Mouse (Mus musculus) ovary, postnatal 36 days (tissue): ENCODE measurements around the gene Mrs2.
"Not testable (repeated sequence)": the region's sequence is repeated elsewhere in the genome, so short reads cannot be mapped to it uniquely, and the experiment has no call there.

ENCODE experiments used
- DNase-seq: peaks from one replicate; pipeline ENCODE4 v3.0.0; 2022; ENCODE audit warnings: low spot score, mixed read lengths

Mrs2 gene

DNA sequence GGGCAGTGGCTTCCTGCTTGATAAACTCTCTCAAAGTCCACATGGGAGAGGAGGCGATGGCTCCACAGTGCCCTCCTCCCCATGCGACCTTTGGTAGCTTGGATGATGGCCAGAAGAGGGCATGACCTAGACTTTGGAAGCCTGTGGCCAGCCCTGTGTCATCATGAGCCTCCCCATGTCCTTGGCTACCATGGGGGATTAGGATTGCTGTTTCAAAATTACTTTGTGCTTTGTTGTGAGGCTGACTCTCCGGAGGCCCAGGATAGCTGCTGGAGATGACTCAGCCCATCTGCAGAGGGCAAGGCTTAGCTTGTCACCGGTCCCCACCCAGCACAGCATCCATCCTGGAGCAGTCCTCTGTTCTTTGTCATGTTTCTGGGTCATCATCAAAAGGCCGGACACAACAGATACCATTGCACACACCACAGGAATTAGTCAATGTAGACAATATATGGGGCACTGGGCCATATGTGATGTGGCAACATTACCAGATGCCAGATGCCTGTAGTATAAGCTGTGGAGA is 42.3 kb downstream of the Mrs2 start:
- no peak for DNase-seq

DNA sequence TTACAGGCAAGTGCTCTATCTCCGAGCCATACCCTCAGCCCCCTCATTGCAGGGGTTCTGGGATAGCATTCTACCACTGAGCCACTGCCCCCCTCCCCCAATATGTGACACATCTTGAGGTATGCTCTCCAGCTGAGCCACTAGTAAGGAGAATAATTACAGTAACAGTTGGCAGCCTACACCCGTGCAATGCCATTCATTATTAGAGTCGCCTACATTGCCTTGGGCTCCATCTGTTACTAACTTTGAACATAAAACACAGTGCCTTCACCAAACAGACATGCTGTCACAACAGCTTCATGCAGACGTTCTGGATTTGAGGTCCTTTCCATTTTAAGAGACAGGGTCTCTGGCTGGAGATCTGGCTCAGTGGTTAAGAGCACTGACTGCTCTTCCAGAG is 43.8 kb downstream of the Mrs2 start:
- no peak for DNase-seq

DNA sequence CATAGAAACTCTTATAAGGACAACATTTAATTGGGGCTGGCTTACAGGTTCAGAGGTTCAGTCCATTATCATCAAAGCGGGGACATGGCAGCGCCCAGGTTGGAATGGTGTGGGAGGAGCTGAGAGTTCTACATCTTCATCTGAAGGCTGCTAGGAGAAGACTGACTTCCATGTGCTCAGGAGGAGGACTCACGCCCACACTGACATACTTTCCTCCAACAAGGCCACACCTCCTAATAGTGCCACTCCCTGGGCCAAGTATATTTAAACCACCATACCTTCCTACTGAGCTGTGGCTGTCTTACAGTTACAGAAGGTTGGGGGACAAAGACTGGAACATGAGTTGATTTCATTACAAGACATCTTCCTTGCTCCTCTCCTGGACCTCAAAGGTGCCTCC is 48.4 kb downstream of the Mrs2 start:
- DNase-seq = not testable (repeated sequence)

DNA sequence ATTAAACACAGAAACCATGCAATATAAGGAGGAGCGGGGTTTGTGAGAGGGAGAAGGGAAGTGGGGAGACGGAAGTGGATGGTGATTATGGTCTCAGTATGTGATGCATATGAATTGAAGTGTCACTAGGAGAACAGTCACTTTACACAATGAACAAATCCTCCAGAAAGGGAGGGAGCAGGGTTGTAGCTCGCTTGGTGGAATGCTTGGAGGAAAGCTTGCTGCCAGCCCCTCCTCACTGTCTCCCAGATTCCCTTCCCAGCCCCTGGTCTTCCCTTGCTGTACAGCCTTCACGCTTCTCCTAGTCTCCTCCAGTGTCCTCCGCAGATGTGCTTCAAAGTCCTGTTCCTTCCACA is 54.4 kb downstream of the Mrs2 start:
- DNase-seq = no peak

DNA sequence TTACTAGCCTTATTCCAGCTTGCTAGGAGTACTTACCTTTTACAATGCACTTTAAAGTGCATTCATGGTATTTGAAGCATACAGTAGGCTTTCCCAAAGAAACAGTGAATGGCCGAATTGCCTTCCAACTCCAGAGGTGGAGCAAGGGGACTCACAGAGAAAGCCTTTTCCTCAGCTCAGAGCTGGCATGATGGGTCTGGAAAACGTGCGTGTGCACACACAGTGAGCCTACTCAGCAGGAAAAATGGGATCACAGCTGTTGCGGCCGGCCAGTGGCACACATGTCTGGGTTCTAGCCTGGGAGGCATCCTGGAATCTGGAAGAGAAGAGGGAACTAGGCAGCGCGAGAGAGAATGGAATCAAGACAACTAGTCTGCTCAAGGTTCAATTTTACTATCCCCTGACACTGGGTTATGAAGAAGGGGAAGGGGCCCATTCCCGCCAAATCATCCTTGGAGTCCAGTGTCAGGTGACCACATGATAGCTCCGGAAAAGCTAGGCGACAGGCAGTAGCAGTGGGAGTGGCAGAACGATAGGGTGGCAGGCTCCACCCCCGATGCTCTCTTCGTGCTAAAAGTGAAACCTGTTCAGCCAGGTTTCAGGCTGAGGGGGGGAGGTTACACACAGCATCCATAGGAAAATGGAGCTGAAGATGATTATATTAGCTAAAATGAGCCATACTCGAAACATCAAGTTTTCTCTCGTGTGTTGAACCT is 54.9 kb downstream of the Mrs2 start:
- no peak for DNase-seq

DNA sequence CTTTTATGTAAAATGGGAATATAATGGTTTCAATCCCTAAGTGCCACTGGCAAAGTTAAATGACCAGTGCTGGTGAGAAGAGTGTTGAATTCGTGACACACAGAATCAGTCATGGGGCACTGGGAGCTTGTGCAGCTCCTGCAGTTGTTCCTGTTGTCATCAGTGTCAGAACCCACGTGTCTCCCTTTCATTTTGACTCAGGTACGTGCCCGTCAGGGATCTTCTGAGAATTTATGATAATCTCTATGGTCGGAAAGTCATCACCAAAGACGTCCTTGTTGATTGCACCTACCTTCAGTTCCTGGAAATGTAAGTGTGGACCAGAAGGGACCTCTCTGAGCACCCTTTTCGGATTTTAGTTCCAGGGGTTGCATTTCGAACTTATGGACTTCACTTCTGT is 58.1 kb downstream of the Mrs2 start:
- no peak for DNase-seq

DNA sequence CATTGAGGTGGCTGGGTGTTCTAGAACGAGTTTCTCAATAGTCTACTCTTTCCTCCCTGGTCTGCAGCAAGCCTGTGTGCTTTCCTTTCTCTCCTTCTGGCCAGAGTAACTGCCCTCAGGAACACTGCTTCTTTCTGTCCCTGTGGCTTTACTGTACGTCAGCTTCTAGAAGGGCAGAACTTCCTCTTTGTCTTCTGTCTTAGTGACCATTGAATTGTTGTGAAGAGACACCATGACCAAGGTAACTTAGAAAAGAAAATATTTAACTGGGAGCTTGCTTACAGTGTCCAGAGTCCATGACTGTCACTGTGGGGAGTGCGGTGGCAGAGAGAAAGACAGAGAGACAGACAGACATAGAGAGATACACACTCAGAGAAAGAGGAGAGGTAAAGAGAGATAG is 60.1 kb downstream of the Mrs2 start:
- no peak for DNase-seq

DNA sequence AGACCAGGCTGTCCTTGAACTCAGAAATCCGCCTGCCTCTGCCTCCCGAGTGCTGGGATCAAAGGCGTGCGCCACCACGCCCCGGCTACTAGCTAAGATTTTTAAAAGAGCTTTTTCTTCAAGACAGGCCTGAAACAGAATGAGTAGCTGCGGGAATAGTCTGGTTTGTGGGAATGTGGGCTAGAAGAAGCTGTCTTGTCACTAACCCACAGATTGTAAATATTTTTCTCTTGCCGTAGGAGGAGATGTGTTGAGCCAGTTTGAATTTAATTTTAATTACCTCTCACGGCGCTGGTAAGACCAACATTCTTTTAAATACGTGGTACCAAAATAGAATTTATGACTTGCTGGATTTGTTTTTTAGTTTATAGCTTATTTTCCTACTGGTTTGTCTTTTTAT is 61.5 kb downstream of the Mrs2 start:
- DNase-seq = no peak

DNA sequence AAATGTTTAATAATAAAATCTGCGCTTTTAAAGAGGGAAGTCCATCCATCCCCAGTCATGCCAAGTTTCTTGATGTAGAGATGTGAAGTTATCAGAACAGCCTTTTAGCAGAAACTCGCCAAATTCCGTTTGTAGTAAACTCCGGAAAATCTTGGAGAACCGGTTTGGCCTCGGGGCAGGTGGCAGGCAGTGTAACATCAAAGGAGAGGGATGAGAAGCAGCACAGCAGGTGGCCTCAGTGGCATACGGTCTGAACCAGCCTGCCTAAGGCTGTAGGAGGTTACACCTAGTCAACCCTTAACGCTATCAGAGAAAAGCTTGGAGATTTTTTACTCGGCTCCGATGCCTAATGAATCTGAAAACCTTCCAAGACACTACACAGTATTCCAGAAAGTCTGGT is 64.7 kb downstream of the Mrs2 start:
- no peak for DNase-seq

DNA sequence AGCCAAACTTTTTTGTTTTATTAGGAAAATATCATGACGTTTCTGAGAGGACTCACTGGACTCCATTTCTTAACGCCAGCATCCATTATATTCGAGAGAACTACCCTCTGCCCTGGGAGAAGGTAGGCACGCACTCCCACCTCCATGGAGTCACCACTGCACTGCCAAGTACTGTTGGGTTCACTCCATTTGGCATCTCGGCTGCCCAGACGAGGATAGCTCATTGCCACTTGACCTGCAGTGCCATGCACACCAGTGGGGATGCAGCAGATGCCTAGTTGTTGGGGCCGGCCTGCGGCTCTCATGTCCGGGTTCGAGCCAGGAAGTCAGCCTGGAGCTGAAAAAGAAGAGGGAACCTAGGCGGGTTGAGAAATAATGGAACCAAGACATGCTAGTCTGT is 65.1 kb downstream of the Mrs2 start:
- DNase-seq = no peak

DNA sequence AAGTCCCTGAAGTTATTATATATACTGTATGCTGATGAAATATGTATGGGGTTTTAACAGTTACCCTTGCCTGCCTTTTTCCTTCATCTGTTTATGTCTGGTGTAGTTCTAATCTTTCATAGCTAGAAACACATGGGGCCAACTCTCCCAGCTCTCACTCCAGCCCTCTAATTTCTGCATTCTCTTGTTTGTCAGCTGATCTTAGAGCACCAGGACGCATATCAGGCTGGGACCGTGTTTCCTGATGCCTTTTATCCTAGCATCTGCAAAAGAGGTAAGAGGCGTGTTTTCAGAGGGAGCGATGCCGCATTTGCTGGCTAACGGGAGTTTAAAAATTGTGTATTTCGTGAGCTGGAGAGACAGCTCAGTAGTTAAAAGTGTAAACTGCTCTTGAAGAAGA is 67.5 kb downstream of the Mrs2 start:
- DNase-seq = no peak

DNA sequence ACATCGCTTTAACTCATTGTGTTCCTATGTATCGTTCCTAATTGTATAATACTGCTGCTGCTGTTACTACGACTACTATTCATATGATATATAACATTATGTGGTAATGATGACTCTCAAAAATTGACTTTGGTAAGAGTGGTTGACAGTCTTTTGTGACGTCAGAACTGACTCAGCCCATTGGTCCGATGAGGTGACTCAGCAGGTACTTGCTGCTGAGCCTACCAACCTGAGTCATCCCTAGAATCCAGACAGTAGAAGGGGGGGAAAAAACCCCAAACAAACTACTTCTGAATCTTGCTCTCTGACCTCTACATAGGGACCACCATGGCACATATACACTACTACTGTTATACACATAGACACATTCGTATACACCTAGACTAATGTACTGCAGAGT is 71.3 kb downstream of the Mrs2 start:
- DNase-seq = no peak

DNA sequence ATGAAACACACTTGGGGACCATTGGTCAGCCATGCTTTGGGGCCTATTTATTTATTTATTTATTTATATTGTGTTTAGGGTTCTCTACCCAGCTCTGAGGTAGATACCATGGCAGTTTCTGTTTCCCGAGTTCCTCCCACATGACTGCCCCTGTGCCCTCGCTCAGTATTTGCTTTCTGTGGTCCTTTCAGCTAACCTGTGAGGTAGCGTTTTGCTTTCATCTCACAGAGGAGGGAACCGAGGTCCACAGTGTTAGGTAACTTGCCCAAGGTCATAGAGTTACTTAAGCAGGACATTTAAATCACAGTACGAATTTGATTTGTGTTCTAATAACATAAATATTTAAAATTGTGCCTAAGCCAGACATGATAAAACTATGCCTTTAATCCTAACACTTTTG is 73.0 kb downstream of the Mrs2 start:
- no peak for DNase-seq

DNA sequence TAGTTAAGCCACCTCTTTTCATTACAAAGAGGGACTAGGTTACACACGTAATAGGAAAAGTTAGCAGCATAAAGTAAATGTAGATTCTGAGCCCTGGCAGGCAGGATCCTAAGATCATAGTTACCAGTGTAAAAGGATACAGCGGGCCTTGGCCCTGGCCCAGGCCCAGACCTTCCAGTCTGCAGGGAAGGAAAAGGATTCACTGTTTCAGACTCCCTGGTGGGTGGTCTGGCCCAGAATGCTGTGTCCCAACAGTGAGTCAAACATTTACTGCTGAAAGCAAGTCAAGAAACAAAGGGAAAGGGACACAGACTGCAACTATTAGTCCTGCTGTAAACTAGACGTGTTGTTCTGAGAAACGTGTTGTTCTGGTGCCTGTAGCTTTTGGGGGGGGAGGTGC is 74.6 kb downstream of the Mrs2 start:
- no peak for DNase-seq

DNA sequence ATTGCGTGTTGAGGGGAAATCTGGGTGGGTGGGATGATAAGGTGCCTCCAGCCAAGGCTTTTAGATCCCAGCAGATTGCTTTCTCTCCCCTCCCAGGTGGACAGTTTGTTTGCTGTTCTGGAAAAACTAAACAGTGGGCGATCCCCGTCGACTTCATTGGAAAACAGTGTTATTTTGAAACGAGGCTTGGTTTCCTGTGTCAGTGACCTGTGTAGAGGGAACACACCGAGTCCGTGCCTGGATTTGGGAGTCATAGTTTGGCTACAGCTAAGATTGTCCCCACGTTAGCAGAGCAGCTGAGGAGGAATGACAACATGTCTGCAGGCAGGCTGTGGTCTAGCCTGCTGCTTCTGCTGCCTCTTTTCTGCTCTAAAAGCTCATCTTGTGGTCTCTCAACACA is 76.9 kb downstream of the Mrs2 start:
- DNase-seq = no peak

DNA sequence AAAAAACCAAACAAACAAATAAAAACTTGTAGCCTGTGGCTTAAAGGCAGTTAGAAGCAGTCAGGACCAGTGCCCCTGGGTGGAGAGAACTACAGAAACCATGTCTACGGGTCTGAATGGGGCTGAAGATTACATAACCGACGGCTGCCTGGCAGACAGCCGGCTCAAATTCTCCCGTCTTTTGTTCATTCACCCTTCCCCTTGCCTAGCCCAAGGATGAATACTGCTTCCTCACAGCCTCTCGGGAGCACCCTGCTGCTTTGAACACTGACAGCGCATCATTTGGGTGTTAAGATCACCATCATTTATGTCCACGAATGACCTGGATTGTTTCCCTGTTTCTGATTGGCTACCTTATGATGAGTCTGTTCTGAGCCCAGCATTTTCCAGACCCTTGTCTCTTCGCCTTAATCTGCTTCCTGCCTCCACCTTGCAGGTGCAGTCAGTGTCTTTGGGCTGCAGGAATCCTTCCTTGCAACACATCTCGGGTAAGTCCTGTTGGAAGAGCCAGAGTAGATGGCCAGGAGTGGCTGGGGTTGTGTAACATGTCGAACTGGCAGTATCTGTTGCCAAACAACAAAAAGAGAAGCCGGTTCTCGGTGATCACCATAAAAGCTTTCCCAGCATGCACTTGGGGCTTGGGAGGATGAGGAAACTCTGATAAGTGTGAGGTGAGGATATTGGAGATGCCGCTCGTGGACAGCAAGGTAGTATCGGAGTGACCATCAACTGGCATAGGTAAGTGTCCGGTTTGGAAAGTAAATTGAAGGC is 77.5 kb downstream of the Mrs2 start, which contains the start of gene Gpld1:
Gene Gpld1 (plus strand): TSS at position 641 of the 771 bp plus-strand sequence.
- no peak for DNase-seq

DNA sequence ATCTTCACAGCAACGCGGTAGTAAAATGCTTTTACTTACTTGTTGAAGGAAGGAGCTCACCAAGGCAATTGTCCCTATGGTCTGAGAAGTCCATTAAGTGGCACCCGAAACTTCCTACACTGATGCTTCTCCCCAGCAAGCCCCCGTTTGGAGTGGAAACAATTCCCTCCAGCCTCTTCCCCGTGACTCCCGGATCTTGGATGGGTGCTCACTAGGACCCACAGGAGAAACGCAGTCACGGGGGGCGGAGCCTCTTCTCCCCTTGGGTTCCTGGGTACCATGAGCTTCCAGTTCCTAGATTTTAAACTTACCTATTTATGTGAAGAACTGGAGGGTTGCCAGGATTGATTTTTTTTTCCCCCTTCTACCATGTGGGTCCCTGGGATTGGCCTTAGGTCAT is 80.7 kb downstream of the Mrs2 start:
- no peak for DNase-seq

DNA sequence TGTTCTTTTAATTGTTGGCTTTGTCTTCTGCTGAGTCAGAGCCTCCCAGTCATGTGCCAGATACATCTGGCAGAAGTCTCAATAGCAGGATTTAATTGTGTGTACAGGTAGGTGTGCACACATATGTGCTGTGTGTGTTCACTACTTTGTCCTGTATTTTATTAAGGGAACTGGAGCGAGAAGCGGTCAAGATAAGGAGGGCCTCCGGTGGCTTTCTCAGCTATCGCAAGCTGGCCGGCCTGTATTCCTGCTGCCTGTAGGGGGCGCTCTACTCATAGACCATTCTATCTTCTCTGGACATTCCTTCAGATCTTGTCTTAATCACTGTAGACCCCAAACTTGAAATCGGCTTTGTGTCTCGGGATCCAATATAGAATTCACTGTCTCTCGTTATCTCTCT is 81.5 kb downstream of the Mrs2 start:
- DNase-seq = peak; percentile 65

DNA sequence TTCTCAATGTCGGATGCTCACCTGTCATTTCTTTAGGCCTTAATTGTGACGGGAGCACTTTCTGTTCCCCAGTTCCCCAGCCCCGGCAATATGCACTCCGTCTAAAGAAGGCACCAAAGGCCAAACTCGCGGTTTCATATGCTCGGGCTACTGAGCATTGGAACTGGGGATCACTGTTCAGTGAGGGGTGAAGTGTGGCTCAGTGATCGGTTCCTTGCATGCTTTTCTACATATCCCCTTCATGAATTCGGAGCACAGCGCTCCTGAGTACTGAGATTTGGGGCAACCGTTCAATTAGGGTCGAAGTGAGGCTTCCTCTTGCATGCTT is 82.4 kb downstream of the Mrs2 start:
- no peak for DNase-seq
